Mouse (Mus musculus): ENCODE results near the gene Trim8. TPM values are rescaled to one million over a fixed set of nuclear protein-coding genes. Genes with fewer than 3 reads are reported as not detected.

Trim8 gene
- total and polyA plus RNA-seq, 2 experiments: 7.3 to 20.0 TPM

DNA sequence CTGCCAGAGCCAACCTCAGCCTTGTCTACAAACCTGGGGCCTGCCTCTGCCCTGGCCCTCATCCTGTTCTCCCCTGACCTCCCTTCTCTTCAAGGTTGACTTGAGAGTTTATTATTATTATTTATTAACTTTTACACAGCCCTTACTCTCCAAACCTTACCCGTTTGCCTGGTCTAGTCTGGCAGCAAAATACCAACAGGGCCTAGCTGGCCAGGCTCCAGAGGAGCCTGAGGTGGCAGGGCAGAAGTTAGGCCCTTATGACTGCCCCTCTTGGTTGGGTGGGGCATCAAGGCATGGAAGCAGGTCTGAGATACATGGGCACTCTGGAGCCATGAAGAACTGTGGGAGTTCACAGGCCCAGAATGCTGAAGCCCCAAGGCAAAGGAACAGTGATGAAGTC is 6.3 kb downstream of the Trim8 start:
- H3K36me3 ChIP-seq (ENCODE audit: control insufficient read depth, insufficient read depth, low read length): peaks cover 8% of the 10 kb centered on the region; the same call in 1 of the 2 replicates
- DNase-seq (ENCODE audit: extremely low read depth, low read depth, low spot score): no peak
- H3K27me3 ChIP-seq (ENCODE audit: control insufficient read depth, insufficient read depth, low read length): no peaks in the 10 kb centered on the region
- H3K27ac ChIP-seq (replicated peaks; ENCODE audit: insufficient read depth, low read depth, low read length): no peak overlapping the region
- H3K9ac ChIP-seq (ENCODE audit: low read depth, low read length): no peak overlapping the region
- 3% methylated on average over 1 of the region's 1 CpGs for WGBS
- no peak for TF ChIP-seq CTCF (IDR thresholded peaks at IDR 0.05; ENCODE audit: low read depth, low read length)
- TF ChIP-seq POLR2A (IDR thresholded peaks at IDR 0.05; ENCODE audit: extremely low read depth, insufficient read depth, low read length): no peak
- peaks cover 58% of the 10 kb centered on the region for H3K79me2 ChIP-seq (ENCODE audit: control insufficient read depth, insufficient read depth, low read length)
- no peak overlapping the region for H3K4me3 ChIP-seq (ENCODE audit: insufficient read depth, low read depth, low read length)
- peaks cover 38% of the 10 kb centered on the region for H3K4me1 ChIP-seq (ENCODE audit: control insufficient read depth, insufficient read depth, low read length)

- DNase-seq (ENCODE audit: extremely low read depth, low read depth, low spot score): no peak
- Histone ChIP-seq H3K27ac (replicated peaks; ENCODE audit: insufficient read depth, low read depth, low read length) (no peak overlapping the region), H3K36me3 (ENCODE audit: control insufficient read depth, insufficient read depth, low read length) (peaks cover 13% of the 10 kb centered on the region; the same call in 1 of the 2 replicates), H3K79me2 (ENCODE audit: control insufficient read depth, insufficient read depth, low read length) (peaks cover 55% of the 10 kb centered on the region), H3K27me3 (ENCODE audit: control insufficient read depth, insufficient read depth, low read length) (no peaks in the 10 kb centered on the region), H3K4me3 (ENCODE audit: insufficient read depth, low read depth, low read length) (no peak overlapping the region), H3K4me1 (ENCODE audit: control insufficient read depth, insufficient read depth, low read length) (peaks cover 38% of the 10 kb centered on the region), H3K9ac (ENCODE audit: low read depth, low read length) (no peak overlapping the region)
- WGBS: 81% methylated on average over 3 of the region's 3 CpGs
- TF ChIP-seq POLR2A (IDR thresholded peaks at IDR 0.05; ENCODE audit: extremely low read depth, insufficient read depth, low read length) (no peak), CTCF (IDR thresholded peaks at IDR 0.05; ENCODE audit: low read depth, low read length) (no peak)
Observed at GRCm38 (mm10) chr19:46508738-46509137, 7.2 kb downstream of the Trim8 start.

DNA sequence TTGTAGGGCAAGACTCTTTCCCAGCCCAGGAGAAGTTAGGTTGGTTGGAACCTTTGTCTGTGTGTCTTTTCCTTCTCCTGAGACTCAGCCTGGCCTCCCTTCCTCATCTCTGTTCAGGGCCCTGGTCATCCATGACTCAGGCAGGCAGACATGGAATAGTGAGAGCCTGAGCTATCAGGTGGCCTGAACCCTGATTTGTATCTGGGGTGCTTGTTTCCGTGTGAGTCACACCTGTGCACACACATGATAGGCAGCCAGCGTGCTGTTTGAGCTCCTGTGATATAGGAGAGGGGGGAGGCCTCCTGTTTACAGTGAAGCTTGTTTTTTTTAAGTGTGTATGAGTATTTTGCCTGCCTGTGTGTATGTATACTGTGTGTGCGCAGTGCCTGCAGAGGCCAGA is 7.7 kb downstream of the Trim8 start:
- Histone ChIP-seq H3K4me3 (ENCODE audit: insufficient read depth, low read depth, low read length) (no peak overlapping the region), H3K79me2 (ENCODE audit: control insufficient read depth, insufficient read depth, low read length) (peaks cover 51% of the 10 kb centered on the region), H3K9ac (ENCODE audit: low read depth, low read length) (no peak overlapping the region), H3K36me3 (ENCODE audit: control insufficient read depth, insufficient read depth, low read length) (peaks cover 15% of the 10 kb centered on the region; the same call in 1 of the 2 replicates), H3K27ac (replicated peaks; ENCODE audit: insufficient read depth, low read depth, low read length) (no peak overlapping the region), H3K27me3 (ENCODE audit: control insufficient read depth, insufficient read depth, low read length) (no peaks in the 10 kb centered on the region), H3K4me1 (ENCODE audit: control insufficient read depth, insufficient read depth, low read length) (peaks cover 38% of the 10 kb centered on the region)
- WGBS: 59% methylated on average over 3 of the region's 3 CpGs
- DNase-seq (ENCODE audit: extremely low read depth, low read depth, low spot score): no peak
- TF ChIP-seq POLR2A (IDR thresholded peaks at IDR 0.05; ENCODE audit: extremely low read depth, insufficient read depth, low read length) (no peak), CTCF (IDR thresholded peaks at IDR 0.05; ENCODE audit: low read depth, low read length) (no peak)

- Histone ChIP-seq H3K79me2 (ENCODE audit: control insufficient read depth, insufficient read depth, low read length) (peaks cover 47% of the 10 kb centered on the region), H3K27ac (replicated peaks; ENCODE audit: insufficient read depth, low read depth, low read length) (0 out of 2 replicates have a peak overlapping the region, but pooled peaks have one; percentile 15), H3K27me3 (ENCODE audit: control insufficient read depth, insufficient read depth, low read length) (no peaks in the 10 kb centered on the region), H3K4me3 (ENCODE audit: insufficient read depth, low read depth, low read length) (no peak overlapping the region), H3K4me1 (ENCODE audit: control insufficient read depth, insufficient read depth, low read length) (peaks cover 35% of the 10 kb centered on the region), H3K9ac (ENCODE audit: low read depth, low read length) (no peak overlapping the region), H3K36me3 (ENCODE audit: control insufficient read depth, insufficient read depth, low read length) (peaks cover 17% of the 10 kb centered on the region)
- 49% methylated on average over 4 of the region's 4 CpGs for WGBS
- DNase-seq (ENCODE audit: extremely low read depth, low read depth, low spot score): no peak
- TF ChIP-seq CTCF (IDR thresholded peaks at IDR 0.05; ENCODE audit: low read depth, low read length): no peak
- no peak for TF ChIP-seq POLR2A (IDR thresholded peaks at IDR 0.05; ENCODE audit: extremely low read depth, insufficient read depth, low read length)
Observed at GRCm38 (mm10) chr19:46509736-46510135, 8.2 kb downstream of the Trim8 start.

DNA sequence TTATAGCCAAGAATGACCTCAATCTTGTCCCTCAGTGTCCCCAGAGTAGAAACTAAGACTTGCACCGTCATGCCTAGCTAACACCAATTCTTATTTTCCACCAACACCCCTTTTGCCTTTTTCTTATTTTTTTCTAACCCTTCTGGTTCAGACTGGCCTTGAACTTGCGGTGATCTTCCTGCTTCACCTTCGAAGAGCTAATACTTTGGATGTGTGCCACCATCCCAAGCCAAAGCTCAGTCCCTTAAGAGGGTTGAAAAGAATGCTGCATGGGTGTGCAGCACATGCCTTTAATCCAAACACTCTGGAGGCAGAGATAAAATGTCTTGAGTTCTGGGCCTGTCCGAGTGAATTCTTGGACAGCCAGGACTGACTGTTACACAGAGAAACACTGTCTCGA is 8.9 kb downstream of the Trim8 start:
- Histone ChIP-seq H3K4me3 (ENCODE audit: insufficient read depth, low read depth, low read length) (no peak overlapping the region), H3K79me2 (ENCODE audit: control insufficient read depth, insufficient read depth, low read length) (peaks cover 41% of the 10 kb centered on the region), H3K4me1 (ENCODE audit: control insufficient read depth, insufficient read depth, low read length) (peaks cover 29% of the 10 kb centered on the region), H3K9ac (ENCODE audit: low read depth, low read length) (no peak overlapping the region), H3K36me3 (ENCODE audit: control insufficient read depth, insufficient read depth, low read length) (peaks cover 22% of the 10 kb centered on the region), H3K27me3 (ENCODE audit: control insufficient read depth, insufficient read depth, low read length) (no peaks in the 10 kb centered on the region), H3K27ac (replicated peaks; ENCODE audit: insufficient read depth, low read depth, low read length) (no peak overlapping the region)
- WGBS: 49% methylated on average over 5 of the region's 5 CpGs
- DNase-seq (ENCODE audit: extremely low read depth, low read depth, low spot score): no peak
- TF ChIP-seq CTCF (IDR thresholded peaks at IDR 0.05; ENCODE audit: low read depth, low read length): no peak
- no peak for TF ChIP-seq POLR2A (IDR thresholded peaks at IDR 0.05; ENCODE audit: extremely low read depth, insufficient read depth, low read length)

DNA sequence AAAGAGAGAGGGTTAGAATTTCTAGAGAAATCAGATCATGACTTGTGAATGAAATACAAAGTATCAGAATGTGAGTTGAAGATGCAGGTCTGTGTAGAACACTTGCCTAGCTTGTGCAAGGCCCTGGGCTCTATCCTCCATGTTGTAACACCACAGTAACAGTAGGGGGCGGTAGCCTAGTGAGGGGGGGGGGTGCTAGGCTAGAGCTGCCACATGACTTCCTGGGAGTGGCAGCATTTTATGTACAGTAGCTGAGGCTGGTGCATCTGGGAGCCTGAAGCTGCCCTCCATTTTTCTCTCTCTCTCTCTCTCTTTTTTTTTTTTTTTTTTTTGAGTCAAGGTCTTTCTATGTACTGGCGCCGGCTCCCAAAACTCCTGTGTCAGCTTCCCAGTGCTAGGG is 9.3 kb downstream of the Trim8 start:
- no peak overlapping the region for H3K9ac ChIP-seq (ENCODE audit: low read depth, low read length)
- H3K27me3 ChIP-seq (ENCODE audit: control insufficient read depth, insufficient read depth, low read length): no peaks in the 10 kb centered on the region
- TF ChIP-seq POLR2A (IDR thresholded peaks at IDR 0.05; ENCODE audit: extremely low read depth, insufficient read depth, low read length) (no peak), CTCF (IDR thresholded peaks at IDR 0.05; ENCODE audit: low read depth, low read length) (peak; percentile 64)
- peak overlapping the region; percentile 37 for H3K27ac ChIP-seq (replicated peaks; ENCODE audit: insufficient read depth, low read depth, low read length)
- 52% methylated on average over 3 of the region's 3 CpGs for WGBS
- no peak for DNase-seq (ENCODE audit: extremely low read depth, low read depth, low spot score)
- H3K79me2 ChIP-seq (ENCODE audit: control insufficient read depth, insufficient read depth, low read length): peaks cover 36% of the 10 kb centered on the region
- H3K36me3 ChIP-seq (ENCODE audit: control insufficient read depth, insufficient read depth, low read length): peaks cover 25% of the 10 kb centered on the region
- H3K4me3 ChIP-seq (ENCODE audit: insufficient read depth, low read depth, low read length): no peak overlapping the region; the same call in 1 of the 2 replicates
- H3K4me1 ChIP-seq (ENCODE audit: control insufficient read depth, insufficient read depth, low read length): peaks cover 28% of the 10 kb centered on the region
